Mouse (Mus musculus) hematopoietic stem cell, adult 5-6 weeks (primary cell): ENCODE data around the gene Snx5. TPM values are rescaled to one million over a fixed set of nuclear protein-coding genes. Genes with fewer than 3 reads are reported as not detected.

ENCODE experiments used
- ATAC-seq, 2 experiments: fragments of 125-278 bp in 1 of 2; replicated peaks in 1 of 2; 2 replicates each; pipeline ENCODE4 v1.8.0; 2016 to 2017; ENCODE audit warnings: inconsistent platforms in 2 of 2, mild to moderate bottlenecking in 2 of 2, moderate number of reproducible peaks in 2 of 2, low read depth in 1 of 2, moderate TSS enrichment in 1 of 2; ENCODE audit not compliant: low FRiP score in 2 of 2, poor library complexity in 2 of 2, severe bottlenecking in 2 of 2, insufficient read depth in 1 of 2, low TSS enrichment in 1 of 2
- total RNA-seq: library from RNA; stranded (forward); fragments of 172-1452, 232-1000 nt; gene quantifications from 2 replicates; pipeline ENCODE4 v1.2.3, GENCODE M21; 2017

Gene Snx5
- total RNA-seq, result 265 and 321 TPM in 2 replicates

DNA sequence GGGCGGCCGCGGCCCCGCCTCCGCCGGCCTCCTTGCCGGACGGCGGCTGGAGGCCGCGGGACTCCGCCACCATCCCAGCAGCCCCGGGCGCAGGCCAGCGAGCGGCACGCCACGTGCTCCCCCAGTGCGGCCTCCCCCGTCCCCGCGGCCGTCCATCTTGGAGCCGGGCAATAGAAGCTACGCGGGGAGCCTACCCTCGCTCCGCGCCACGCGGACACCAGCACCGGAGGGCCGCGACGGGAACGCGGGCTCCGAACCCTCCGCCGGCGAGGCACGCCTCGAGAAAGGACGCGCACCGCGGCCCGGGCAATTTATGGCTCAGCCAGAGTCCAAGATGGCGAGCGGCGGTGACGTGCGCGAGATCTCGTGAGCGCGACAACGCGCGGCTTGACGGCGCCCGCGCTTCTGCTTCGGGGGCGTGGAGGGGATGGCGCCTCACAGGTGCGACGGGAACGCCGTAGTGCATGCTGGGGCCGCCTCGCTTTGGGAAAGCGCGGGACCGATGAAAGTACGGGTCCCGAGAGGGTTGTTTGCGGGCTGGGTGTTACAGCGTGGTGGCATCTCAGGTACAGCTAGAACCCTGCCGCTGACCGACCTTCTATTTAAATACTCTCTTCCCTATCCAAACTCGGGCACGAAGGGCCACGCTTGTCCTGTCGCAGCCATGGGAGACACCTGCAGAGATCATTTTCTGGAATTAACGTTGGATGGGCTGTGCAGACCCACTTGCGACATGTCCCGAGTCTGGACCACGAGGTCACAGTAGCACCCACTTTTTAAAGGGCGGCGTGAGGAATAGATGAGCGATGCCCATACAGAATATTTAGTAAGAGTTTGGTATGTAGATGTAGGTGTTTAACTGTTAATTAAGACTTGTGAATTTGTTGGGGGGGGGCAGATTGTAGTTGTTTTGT is at the start of gene Snx5, which contains the start of gene Mgme1:
TSS of gene Snx5 (minus strand) at position 400 of the 914 bp plus-strand sequence.
TSS of gene Mgme1 (plus strand) at position 157 of the 914 bp plus-strand sequence.
- peak; percentile 87 to 90 for ATAC-seq

DNA sequence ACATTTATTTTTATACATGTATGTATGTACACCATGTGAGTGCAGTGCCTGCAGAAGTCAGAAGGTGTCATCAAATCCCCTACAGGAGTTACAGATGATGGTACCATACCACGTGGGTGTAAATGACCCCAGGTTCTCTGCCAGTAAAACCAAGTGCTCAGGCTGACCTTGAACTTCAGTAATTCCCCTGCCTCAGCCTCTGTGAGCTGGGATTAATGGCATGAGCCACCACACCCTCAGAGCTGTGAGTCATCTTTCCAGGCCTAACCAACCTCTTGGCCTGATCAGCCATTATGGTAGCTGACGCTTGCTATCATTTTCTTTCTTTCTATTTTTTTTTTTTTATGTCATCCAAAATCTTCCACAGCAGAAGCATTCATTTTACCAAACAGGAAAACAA is 40.7 kb upstream of the Snx5 start:
- no peak for ATAC-seq

GRCm38 (mm10) chr2:144310273-144310672 is 39.6 kb upstream of the Snx5 start:
- no peak for ATAC-seq

- no peak for ATAC-seq
These were observed 37.9 kb upstream of the Snx5 start for GRCm38 (mm10) chr2:144308561-144308960.

GRCm38 (mm10) chr2:144305721-144306294 is 35.1 kb upstream of the Snx5 start:
- ATAC-seq, result no peak

DNA sequence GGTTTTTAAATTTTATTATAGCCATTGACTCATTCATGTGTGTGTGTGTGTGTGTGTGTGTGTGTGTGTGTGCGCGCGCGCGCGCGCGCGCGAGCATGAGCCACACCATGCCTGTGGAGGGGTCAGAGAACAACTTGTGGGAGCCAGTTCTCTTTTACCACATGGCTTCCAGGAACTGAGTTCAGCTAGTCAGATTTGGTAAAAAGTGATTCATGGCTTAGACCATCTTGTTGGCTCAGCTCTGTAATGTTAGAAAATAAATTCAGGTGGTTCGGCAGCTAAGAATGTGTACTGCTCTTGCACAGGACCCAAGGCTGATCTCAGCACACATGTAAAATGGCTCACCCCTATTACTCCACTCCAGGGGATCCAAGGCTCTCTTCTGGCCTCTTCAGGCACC is 30.4 kb upstream of the Snx5 start:
- no peak for ATAC-seq

GRCm38 (mm10) chr2:144299749-144300669 is 29.3 kb upstream of the Snx5 start:
- peak; percentile 43 to 54 for ATAC-seq

- peak in 1 of 2 experiments; percentile 22; a peak in 3 of 4 replicates for ATAC-seq
These were observed 24.5 kb upstream of the Snx5 start for GRCm38 (mm10) chr2:144295145-144295735.

DNA sequence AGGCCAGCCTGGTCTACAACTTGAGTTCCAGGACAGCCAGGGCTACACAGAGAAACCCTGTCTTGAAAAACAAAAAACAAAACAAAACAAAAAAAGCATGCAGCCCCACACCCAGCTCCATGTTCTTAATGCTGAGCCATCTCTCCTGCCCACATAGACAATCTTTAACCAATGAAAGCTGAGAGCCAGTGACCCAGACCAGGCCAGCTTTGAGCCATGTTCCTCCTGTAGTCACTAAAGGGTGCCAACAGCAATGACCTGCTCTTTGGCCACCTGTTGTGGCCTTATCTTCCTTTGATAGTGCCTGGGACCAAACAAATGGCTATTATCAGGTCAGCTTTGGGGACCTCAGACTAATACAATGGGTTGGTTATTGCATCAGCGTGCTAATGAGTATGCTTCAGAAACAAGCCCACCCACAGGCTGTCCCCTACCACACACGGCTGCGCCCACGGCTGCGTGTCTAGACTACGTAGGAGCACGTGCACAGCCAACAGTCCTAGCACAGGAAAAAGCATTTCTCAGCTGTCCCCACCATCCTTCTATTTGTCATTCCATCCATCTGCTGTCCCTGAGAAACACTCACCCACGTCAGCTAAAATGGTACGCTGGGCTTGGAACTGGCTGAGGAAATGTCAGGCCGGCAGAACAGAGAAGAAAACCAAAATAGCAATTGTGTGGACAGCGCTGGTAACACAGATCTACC is 21.0 kb upstream of the Snx5 start:
- no peak for ATAC-seq

DNA sequence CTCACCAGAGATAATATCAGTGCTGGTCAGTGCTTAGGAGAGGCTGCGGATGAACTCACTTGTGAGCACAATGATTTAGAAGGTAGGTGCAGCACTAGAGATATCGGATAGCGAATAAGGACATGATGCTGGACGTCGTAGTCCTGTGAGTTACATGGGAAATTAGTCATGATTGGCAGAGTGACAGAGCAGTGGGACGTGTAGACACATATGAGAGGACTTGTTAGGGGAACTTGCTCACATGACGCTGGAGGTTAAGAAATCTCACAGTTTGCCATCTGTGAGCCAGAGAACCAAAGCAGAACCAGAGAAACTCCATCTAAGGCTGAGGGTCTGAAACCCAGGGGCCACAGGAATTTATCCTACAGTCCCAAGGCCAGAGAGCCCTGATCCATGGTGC is 19.6 kb upstream of the Snx5 start:
- ATAC-seq, result no peak

DNA sequence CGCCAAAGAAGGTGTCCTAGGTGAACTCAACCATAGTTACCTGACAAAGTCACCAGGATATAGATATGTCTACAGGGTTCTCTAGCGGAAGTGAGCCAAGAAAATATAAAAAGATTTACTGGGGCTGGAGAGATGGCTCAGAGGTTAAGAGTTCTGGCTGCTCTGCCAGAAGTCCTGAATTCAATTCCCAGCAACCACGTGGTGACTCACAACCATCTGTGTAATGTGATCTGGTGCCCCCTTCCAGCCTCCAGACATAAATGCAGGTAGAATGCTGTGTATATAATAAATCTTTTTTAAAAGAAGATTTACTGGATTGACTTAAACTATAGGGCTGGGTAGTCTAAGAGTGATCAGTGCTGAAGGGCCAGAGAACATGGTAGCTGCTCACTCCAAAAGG is 10.7 kb upstream of the Snx5 start:
- ATAC-seq, result no peak

GRCm38 (mm10) chr2:144280568-144280967 is 9.9 kb upstream of the Snx5 start:
- no peak for ATAC-seq

- 0 out of 4 replicates have a peak, but pooled peaks of 1 of the 2 experiments have one; percentile 16 for ATAC-seq
These were observed 9.0 kb upstream of the Snx5 start for GRCm38 (mm10) chr2:144279742-144280141.

DNA sequence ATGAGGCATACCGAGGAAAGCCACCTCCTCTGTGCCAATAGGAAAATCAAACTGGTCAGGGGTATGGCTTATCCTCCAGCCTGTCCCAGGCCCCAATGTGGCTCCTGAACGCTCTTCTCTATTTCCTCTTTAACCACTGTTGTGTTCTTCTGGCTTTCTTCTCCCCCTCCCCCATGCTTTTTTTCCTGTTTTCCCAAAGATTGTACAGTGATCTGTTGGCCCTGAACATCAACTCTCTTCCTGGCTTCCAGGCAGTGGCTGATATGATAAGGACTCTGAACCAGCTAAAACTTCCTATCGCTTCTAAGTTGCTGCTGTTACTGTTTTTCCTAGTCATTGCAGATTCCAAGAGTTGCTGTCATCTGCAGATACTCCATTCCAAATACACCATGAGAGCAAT is 6.2 kb upstream of the Snx5 start:
- no peak for ATAC-seq

- no peak for ATAC-seq
These were observed 4.0 kb upstream of the Snx5 start for GRCm38 (mm10) chr2:144274741-144275140.

GRCm38 (mm10) chr2:144272088-144272487 is 1.4 kb upstream of the Snx5 start:
- no peak for ATAC-seq
